Mouse (Mus musculus): ENCODE data around the gene Cphx1. TPM values are rescaled to one million over a fixed set of nuclear protein-coding genes. Genes with fewer than 3 reads are reported as not detected.
"Not testable (repeated sequence)": the region's sequence is repeated elsewhere in the genome, so short reads cannot be mapped to it uniquely, and the experiment has no call there.

Gene Cphx1
- polyA plus RNA-seq, 1 experiment from 2014 or later: not detected

GRCm38 (mm10) chr14:25978371-25979241, 40.5 kb downstream of the Cphx1 start, which contains the start of gene Duxbl1:
Duxbl1 (plus strand) TSS chr14:25978577.
- WGBS: no CpG with 5 or more reads among the region's 25 CpGs
- H3K36me3 ChIP-seq; DNase-seq (ENCODE audit: low spot score); H3K4me1 ChIP-seq (replicated peaks); H3K27me3 ChIP-seq (ENCODE audit: insufficient read depth, poor library complexity, severe bottlenecking); H3K9me3 ChIP-seq: not testable (repeated sequence)
- Histone ChIP-seq H3K4me3 (peak within 1 kb of the TSS; percentile 41), H3K27ac (peak within 1 kb of the TSS; percentile 88)

GRCm38 (mm10) chr14:25979242-25979941, 41.3 kb downstream of the Cphx1 start:
- 1% methylated on average over 8 of the region's 13 CpGs for WGBS
- H3K4me3 ChIP-seq: peak overlapping the region; percentile 41
- not testable (repeated sequence) for H3K4me1 ChIP-seq (replicated peaks); H3K9me3 ChIP-seq; H3K27me3 ChIP-seq (ENCODE audit: insufficient read depth, poor library complexity, severe bottlenecking); H3K36me3 ChIP-seq
- DNase-seq (ENCODE audit: low spot score): peak; percentile 34
- peak overlapping the region; percentile 88 for H3K27ac ChIP-seq

- DNase-seq (ENCODE audit: low spot score); H3K27me3 ChIP-seq (ENCODE audit: insufficient read depth, poor library complexity, severe bottlenecking); H3K9me3 ChIP-seq; H3K4me3 ChIP-seq; H3K36me3 ChIP-seq; H3K27ac ChIP-seq; H3K4me1 ChIP-seq (replicated peaks): not testable (repeated sequence)
- WGBS: 87% methylated on average over 6 of the region's 9 CpGs
These were observed 43.8 kb downstream of the Cphx1 start for GRCm38 (mm10) chr14:25981880-25982279.

Other genes with a start within 250 kb of the Cphx1 start
- gene Ppif, start 244.2 kb upstream of the Cphx1 start, polyA plus RNA-seq (2016; fragmentation: Nextera tagmentation; extraction: Ambion mirVana): 47.3 and 55.7 TPM in 2 replicates
- gene Zcchc24, start 169.3 kb upstream of the Cphx1 start, polyA plus RNA-seq (2016; fragmentation: Nextera tagmentation; extraction: Ambion mirVana): 8.5 and 10.5 TPM in 2 replicates
- 4.2 and 4.4 TPM in 2 replicates for gene Anxa11, start 96.1 kb upstream of the Cphx1 start, polyA plus RNA-seq (2016; fragmentation: Nextera tagmentation; extraction: Ambion mirVana)
- gene Plac9a, start 35.2 kb upstream of the Cphx1 start, polyA plus RNA-seq (2016; fragmentation: Nextera tagmentation; extraction: Ambion mirVana): not detected in 2 replicates
- gene Tmem254a, start 10.6 kb upstream of the Cphx1 start, polyA plus RNA-seq (2016; fragmentation: Nextera tagmentation; extraction: Ambion mirVana): 1.9 and 3.9 TPM in 2 replicates
- gene Duxbl1, start 40.3 kb downstream of the Cphx1 start, polyA plus RNA-seq (2016; fragmentation: Nextera tagmentation; extraction: Ambion mirVana): 4.6 and 4.7 TPM in 2 replicates
- gene Gm9780, start 104.4 kb downstream of the Cphx1 start, polyA plus RNA-seq (2016; fragmentation: Nextera tagmentation; extraction: Ambion mirVana): 0.93 TPM in 1 of 2 replicates, not detected in the other
- 18.4 and 22.4 TPM in 2 replicates for gene Tmem254c, start 129.1 kb downstream of the Cphx1 start, polyA plus RNA-seq (2016; fragmentation: Nextera tagmentation; extraction: Ambion mirVana)
- gene Cphx2, start 143.2 kb downstream of the Cphx1 start, polyA plus RNA-seq (2016; fragmentation: Nextera tagmentation; extraction: Ambion mirVana): not detected in 2 replicates
- gene Cphx3, start 144.0 kb downstream of the Cphx1 start, polyA plus RNA-seq (2016; fragmentation: Nextera tagmentation; extraction: Ambion mirVana): not detected in 2 replicates
- not detected in 2 replicates for gene Duxbl2, start 180.0 kb downstream of the Cphx1 start, polyA plus RNA-seq (2016; fragmentation: Nextera tagmentation; extraction: Ambion mirVana)
- gene Plac9b, start 244.2 kb downstream of the Cphx1 start, polyA plus RNA-seq (2016; fragmentation: Nextera tagmentation; extraction: Ambion mirVana): 0.96 and 1.2 TPM in 2 replicates

All from hindbrain, embryonic 10.5 days (tissue).